Mouse (Mus musculus) limb, embryonic 13.5 days (tissue): ENCODE data around the gene Rasa1. TPM values are rescaled to one million over a fixed set of nuclear protein-coding genes. Genes with fewer than 3 reads are reported as not detected.

ENCODE experiments used
- ATAC-seq: fragments of 200-750 bp; cut with Nextera tagmentation; 2 replicates; pipeline ENCODE4 v1.8.0; 2017; ENCODE audit warnings: low read depth, moderate number of reproducible peaks, moderate TSS enrichment; ENCODE audit not compliant: low FRiP score
- H3K27ac ChIP-seq: fragments of 300-500 bp; sonication (generic); 2 replicates; pipeline ENCODE4 v1.5.1; 2015; ENCODE audit warnings: inconsistent platforms, mild to moderate bottlenecking, moderate library complexity
- H3K27me3 ChIP-seq: fragments of 300-500 bp; sonication (generic); 2 replicates; pipeline ENCODE4 v1.6.1; 2015; ENCODE audit warnings: mild to moderate bottlenecking, inconsistent platforms
- H3K36me3 ChIP-seq: fragments of 300-500 bp; sonication (generic); 2 replicates; pipeline ENCODE4 v1.6.1; 2015; ENCODE audit warnings: inconsistent platforms, mild to moderate bottlenecking, moderate library complexity
- H3K4me1 ChIP-seq: fragments of 300-500 bp; sonication (generic); 2 replicates; pipeline ENCODE4 v1.6.1; 2015; ENCODE audit warnings: inconsistent platforms
- H3K4me2 ChIP-seq: fragments of 300-500 bp; sonication (generic); replicated peaks from 2 replicates; pipeline ENCODE4 v1.6.1; 2015; ENCODE audit warnings: inconsistent platforms, mild to moderate bottlenecking, moderate library complexity
- H3K4me3 ChIP-seq: fragments of 300-500 bp; sonication (generic); 2 replicates; pipeline ENCODE4 v1.5.1; 2015; ENCODE audit warnings: moderate library complexity, mild to moderate bottlenecking, inconsistent platforms
- H3K9ac ChIP-seq: fragments of 300-500 bp; sonication (generic); 2 replicates; pipeline ENCODE4 v1.6.1; 2015; ENCODE audit warnings: mild to moderate bottlenecking, inconsistent platforms
- H3K9me3 ChIP-seq: fragments of 300-500 bp; sonication (generic); 2 replicates; pipeline ENCODE4 v1.6.1; 2016; ENCODE audit warnings: inconsistent platforms
- WGBS: fragments of 180-500 bp; shearing (Covaris S2); methylation state at CpG from one replicate; pipeline ENCODE4 v1.1.7; 2015; 5-methylcytosine and 5-hydroxymethylcytosine counted together
- polyA plus RNA-seq: library from polyadenylated mRNA; unstranded; fragments of >200 nt; fragmentation: Nextera tagmentation; extraction: Ambion mirVana; gene quantifications from 2 replicates; pipeline ENCODE4 v1.2.1, GENCODE M21; 2015

Rasa1 gene
- polyA plus RNA-seq, 1 experiment from 2014 or later = 58.0 TPM

DNA sequence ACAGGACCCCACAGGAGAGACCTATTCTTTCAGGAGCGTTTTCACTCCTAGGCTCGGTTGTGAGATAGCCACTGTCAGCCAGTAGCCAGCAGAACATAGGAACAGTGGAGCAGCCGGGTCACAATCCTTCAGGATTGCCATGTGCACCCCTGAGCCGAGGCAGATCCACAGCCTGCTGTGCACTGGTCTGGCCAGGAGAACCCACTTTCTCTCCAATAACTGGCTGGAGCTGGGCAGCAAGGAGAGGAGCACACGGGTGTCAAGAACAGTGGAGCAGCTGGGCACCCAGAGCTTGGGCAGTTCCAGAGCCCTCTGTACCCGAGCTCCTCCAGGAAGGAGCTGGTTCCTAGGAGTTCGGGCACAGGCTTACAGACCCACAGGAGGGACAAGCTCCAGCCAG, 50.2 kb downstream of the Rasa1 start:
- Histone ChIP-seq H3K27ac (no peak overlapping the region), H3K27me3 (no peaks in the 10 kb centered on the region), H3K9ac (no peak overlapping the region), H3K4me2 (no peak overlapping the region), H3K9me3 (no peaks in the 10 kb centered on the region), H3K36me3 (peaks cover 20% of the 10 kb centered on the region), H3K4me3 (no peak overlapping the region), H3K4me1 (no peaks in the 10 kb centered on the region)
- 84% methylated on average over 7 of the region's 7 CpGs for WGBS
- no peak for ATAC-seq

DNA sequence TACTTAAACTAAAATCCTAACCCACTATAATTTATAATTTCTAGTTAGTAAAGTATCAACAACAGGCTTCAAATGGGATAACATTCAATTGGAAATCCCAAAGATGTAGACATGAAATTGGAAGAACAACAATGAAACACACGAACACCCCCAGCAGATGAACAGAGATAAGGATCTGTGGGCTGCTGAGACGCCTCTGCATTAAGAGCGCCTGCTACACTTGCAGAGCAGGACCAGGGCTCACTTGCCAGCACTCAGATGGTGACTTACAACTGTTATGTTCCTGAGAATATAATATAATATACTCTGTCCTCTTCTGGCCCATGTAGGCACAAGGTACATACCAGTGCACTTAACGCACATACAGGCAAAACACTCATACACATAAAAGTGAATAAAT, 70.3 kb downstream of the Rasa1 start:
- H3K36me3 ChIP-seq = peaks cover 34% of the 10 kb centered on the region
- ATAC-seq = no peak
- H3K4me1 ChIP-seq = no peaks in the 10 kb centered on the region
- no peak overlapping the region for H3K4me2 ChIP-seq
- H3K9me3 ChIP-seq = no peaks in the 10 kb centered on the region
- WGBS = 79% methylated on average over 4 of the region's 4 CpGs
- no peak overlapping the region for H3K27ac ChIP-seq
- H3K9ac ChIP-seq = no peak overlapping the region
- no peak overlapping the region for H3K4me3 ChIP-seq
- H3K27me3 ChIP-seq = no peaks in the 10 kb centered on the region

DNA sequence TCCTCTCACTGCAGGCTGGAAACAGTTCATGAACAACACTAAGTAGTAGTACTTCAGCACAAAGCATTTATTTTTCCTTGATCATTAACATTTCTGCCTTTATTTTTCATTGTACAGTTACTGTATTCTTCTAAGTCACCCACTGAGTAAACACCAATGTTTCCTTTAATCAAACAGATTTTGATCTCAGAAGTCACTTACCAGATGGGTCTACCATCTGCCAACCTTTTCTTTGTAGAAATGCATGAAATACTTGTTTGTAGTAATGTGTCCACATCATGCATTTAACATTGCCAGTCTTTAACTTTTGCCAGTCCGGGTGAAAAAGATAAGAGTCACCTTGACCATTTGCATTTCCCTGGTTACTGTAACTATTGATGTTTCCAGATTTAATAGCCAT, 78.6 kb downstream of the Rasa1 start:
- Histone ChIP-seq H3K27me3 (no peaks in the 10 kb centered on the region), H3K36me3 (peaks cover 23% of the 10 kb centered on the region), H3K4me3 (no peak overlapping the region), H3K27ac (no peak overlapping the region), H3K9me3 (no peaks in the 10 kb centered on the region), H3K4me2 (no peak overlapping the region), H3K9ac (no peak overlapping the region), H3K4me1 (no peaks in the 10 kb centered on the region)
- ATAC-seq = no peak
- 89% methylated on average over 1 of the region's 1 CpGs for WGBS

DNA sequence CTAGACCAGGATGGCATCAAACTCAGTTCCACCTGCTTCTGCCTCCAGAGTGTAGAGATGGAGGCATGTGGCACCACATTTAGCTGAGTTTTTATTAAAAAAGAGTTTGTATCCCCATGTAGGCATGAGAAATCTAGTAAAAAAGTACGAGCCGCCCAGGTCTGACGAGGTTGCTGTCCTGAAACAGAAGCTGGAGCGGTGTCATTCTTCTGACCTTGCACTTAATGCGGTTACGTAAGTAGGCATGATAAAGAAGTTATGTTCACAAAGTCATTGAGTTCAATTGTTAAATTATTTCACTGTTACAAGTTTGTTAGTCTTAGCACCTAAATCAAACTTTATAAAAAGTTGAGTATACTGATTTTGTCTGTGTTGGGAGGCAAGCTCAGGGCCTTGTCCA, 80.3 kb downstream of the Rasa1 start:
- no peaks in the 10 kb centered on the region for H3K27me3 ChIP-seq
- no peak overlapping the region for H3K9ac ChIP-seq
- ATAC-seq = no peak
- H3K4me1 ChIP-seq = no peaks in the 10 kb centered on the region
- no peaks in the 10 kb centered on the region for H3K9me3 ChIP-seq
- no peak overlapping the region for H3K4me2 ChIP-seq
- H3K27ac ChIP-seq = no peak overlapping the region
- peaks cover 34% of the 10 kb centered on the region for H3K36me3 ChIP-seq
- no peak overlapping the region for H3K4me3 ChIP-seq
- 95% methylated on average over 6 of the region's 6 CpGs for WGBS

DNA sequence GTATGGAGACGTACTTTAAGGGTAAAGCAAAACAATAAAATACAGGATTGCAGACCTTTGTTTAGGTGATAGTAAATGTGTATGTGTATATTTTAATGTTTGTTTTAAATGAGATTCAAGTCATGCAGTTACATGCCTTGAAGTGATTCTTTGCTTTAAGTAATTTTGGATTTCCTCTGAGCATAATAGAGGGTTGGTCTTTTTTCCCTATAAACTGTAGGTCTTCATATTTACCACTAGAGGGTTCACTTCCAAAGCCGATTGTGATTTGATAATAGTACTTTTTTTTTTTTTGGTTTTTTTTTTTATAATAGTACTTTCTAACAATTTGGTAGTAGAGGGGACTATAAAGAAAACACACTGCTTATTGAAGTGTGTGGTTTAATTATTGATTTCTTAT, 81.4 kb downstream of the Rasa1 start:
- Histone ChIP-seq H3K27me3 (no peaks in the 10 kb centered on the region), H3K4me2 (no peak overlapping the region), H3K9me3 (no peaks in the 10 kb centered on the region), H3K27ac (no peak overlapping the region), H3K4me1 (no peaks in the 10 kb centered on the region), H3K4me3 (no peak overlapping the region), H3K36me3 (peaks cover 34% of the 10 kb centered on the region), H3K9ac (no peak overlapping the region)
- ATAC-seq = no peak
- WGBS = 65% methylated on average over 2 of the region's 2 CpGs

DNA sequence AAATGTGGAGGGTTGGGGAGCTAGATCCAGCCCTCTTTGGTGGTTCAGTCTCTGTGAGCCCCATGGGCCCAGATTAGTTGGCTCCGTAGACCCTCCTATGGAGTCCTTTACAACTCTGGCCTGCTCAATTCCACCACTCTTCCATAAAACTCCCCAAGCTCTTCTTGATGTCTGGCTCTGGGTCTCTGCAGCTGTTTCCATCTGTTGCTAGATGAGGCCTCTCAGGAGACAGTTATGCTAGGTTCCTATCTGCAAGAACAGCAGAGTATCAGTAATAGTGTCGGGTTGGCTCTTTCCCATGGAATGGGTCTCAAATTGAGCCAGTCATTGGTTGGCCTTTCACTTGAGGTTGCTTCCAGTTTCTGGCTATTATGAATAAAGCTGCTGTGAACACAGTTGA, 97.7 kb downstream of the Rasa1 start:
- Histone ChIP-seq H3K9me3 (no peaks in the 10 kb centered on the region), H3K27ac (no peak overlapping the region), H3K27me3 (no peaks in the 10 kb centered on the region), H3K4me2 (no peak overlapping the region), H3K9ac (no peak overlapping the region), H3K36me3 (peaks cover 29% of the 10 kb centered on the region), H3K4me1 (peaks cover 12% of the 10 kb centered on the region), H3K4me3 (no peak overlapping the region)
- WGBS = 96% methylated on average over 2 of the region's 2 CpGs
- no peak for ATAC-seq

DNA sequence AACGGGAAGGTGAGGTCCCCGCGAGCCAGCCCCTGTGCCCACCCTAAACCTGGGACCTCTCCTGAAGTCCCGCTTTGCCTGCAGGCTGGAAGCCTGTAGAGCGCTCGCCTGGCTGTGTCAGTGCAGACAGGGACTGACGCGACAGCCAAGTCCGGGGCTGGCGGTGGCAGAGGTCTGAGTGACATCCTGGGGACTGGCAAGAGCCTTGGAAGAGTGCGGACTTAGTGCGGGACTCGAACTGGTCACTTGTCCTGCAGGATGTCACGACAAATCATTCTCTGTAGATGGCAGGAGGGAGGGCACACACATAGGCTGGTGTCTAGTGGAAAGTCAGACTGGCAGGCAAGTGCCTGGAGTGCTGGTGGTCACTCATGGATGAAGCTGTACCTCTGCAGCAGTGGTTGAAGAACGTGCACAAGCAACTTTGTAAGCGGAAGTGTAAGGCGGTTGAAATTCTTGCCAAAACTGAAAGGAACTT, 99.2 kb downstream of the Rasa1 start:
- H3K27ac ChIP-seq = peak overlapping the region; percentile 79
- H3K4me3 ChIP-seq = peak overlapping the region; percentile 90
- H3K4me2 ChIP-seq = peak overlapping the region; percentile 83
- H3K9me3 ChIP-seq = no peaks in the 10 kb centered on the region
- no peaks in the 10 kb centered on the region for H3K27me3 ChIP-seq
- H3K36me3 ChIP-seq = peaks cover 29% of the 10 kb centered on the region
- peak; percentile 82 for ATAC-seq
- H3K4me1 ChIP-seq = peaks cover 12% of the 10 kb centered on the region
- H3K9ac ChIP-seq = peak overlapping the region; percentile 91
- 2% methylated on average over 17 of the region's 17 CpGs for WGBS

DNA sequence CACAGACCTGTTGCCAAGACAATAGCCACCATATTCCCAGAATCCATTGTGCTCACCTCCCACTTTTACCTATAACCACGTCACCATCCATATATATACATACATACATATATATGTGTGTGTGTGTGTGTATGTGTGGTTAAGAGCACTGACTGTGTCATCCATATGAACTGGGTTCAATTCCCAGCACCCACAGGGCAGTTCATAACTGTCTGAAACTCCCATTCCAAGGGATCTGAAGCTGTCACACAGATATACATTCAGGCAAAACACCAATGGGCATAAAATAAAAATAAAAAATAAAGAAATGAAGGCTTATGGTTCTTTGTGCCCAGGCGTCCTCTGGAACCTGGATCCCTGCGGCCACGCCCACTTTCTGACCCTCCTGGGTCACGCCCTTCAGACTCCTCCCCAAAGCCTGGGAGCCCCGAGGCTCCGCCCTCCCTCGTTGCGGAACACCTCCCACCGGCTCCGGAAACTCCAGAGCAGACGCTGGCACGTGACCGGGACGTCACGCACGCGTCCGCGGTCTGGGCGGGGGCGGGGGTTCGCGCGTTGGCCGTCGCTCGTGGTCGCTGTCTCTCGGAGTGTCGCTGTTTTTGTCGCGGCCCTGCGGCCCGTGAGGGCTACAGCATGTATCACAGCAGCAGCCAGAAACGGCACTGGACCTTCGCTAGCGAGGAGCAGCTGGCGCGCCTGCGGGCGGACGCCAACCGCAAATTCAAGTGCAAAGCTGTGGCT, 99.9 kb downstream of the Rasa1 start, which contains the start of gene Ccnh:
Ccnh (plus strand) TSS at position 506 of the 741 bp plus-strand sequence.
- 2% methylated on average over 44 of the region's 44 CpGs for WGBS
- H3K27ac ChIP-seq = peak within 1 kb of the TSS; percentile 79

More for the DNA sequence above, 99.9 kb downstream of the Rasa1 start, which contains the start of gene Ccnh:
- peak; percentile 99 for ATAC-seq
- Histone ChIP-seq H3K36me3 (peaks cover 26% of the 10 kb centered on the region), H3K4me2 (peak within 1 kb of the TSS; percentile 83), H3K27me3 (no peaks in the 10 kb centered on the region), H3K4me1 (peaks cover 12% of the 10 kb centered on the region), H3K4me3 (peak within 1 kb of the TSS; percentile 90), H3K9ac (peak within 1 kb of the TSS; percentile 91), H3K9me3 (no peaks in the 10 kb centered on the region)

Other genes with a start within 250 kb of the Rasa1 start
- 100 TPM in 2 replicates for gene Ccnh, start 99.7 kb downstream of the Rasa1 start, polyA plus RNA-seq